Mouse (Mus musculus): ENCODE data around the gene Mybpc1.

DNA sequence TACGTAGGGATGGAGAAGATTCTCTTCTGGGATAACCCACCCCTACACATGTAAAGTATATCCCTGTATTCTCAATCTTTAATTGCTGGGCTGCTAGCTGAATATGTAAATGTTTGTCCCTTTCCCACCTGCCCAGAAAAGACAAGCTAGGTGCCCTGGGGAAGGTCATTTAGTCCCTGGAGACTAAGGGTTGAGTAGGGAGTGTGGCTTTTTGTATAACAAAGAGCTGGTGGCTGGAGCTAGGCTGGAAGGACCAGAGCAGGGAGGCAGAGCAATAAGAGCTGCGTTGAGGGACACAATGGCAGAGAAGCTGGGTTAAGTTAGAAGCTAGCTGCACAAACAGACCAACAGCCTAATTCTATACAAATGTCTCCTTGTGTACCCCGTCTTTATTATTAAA is 21.2 kb upstream of the Mybpc1 start:
- TF ChIP-seq CTCF (IDR thresholded peaks at IDR 0.05; ENCODE audit: extremely low read depth, insufficient read length, insufficient replicate concordance, low read depth, low read length): no peak
- TF ChIP-seq POLR2A (IDR thresholded peaks at IDR 0.05; ENCODE audit: low read depth, low read length): no peak

Measured in small intestine, adult 2 months (tissue).